Mouse (Mus musculus) kidney, adult 2 months (tissue): ENCODE data around the gene Cav1. TPM values are rescaled to one million over a fixed set of nuclear protein-coding genes. Genes with fewer than 3 reads are reported as not detected.

Experiments
- DNase-seq: peaks from one replicate; pipeline ENCODE4 v3.0.0; 2021
- H3K27ac ChIP-seq: fragments of 200-500 bp; 2 replicates; pipeline ENCODE4 v1.5.1; 2012; ENCODE audit warnings: low read depth, low read length, control low read depth, inconsistent platforms; ENCODE audit not compliant: insufficient read depth
- H3K27me3 ChIP-seq: fragments of 200-500 bp; replicated peaks from 2 replicates; pipeline ENCODE4 v1.6.1; 2012; ENCODE audit warnings: mild to moderate bottlenecking, moderate library complexity, low read length, inconsistent platforms; ENCODE audit not compliant: control insufficient read depth, insufficient read depth
- H3K36me3 ChIP-seq: fragments of 200-500 bp; 2 replicates; pipeline ENCODE4 v1.6.1; 2012; ENCODE audit warnings: mild to moderate bottlenecking, moderate library complexity, low read length, inconsistent platforms; ENCODE audit not compliant: control insufficient read depth, insufficient read depth
- H3K4me1 ChIP-seq: fragments of 200-500 bp; 2 replicates; pipeline ENCODE4 v1.6.1; 2011; ENCODE audit warnings: low read length; ENCODE audit not compliant: control insufficient read depth, insufficient read depth
- H3K4me3 ChIP-seq: fragments of 200-500 bp; 2 replicates; pipeline ENCODE4 v1.5.1; 2011; ENCODE audit warnings: mild to moderate bottlenecking, low read depth, low read length, control low read depth; ENCODE audit not compliant: insufficient read depth
- CTCF ChIP-seq: fragments of 200-500 bp; conservative IDR thresholded peaks from 2 replicates; pipeline ENCODE4 v1.5.1; 2011; ENCODE audit warnings: low read depth, mild to moderate bottlenecking, control low read depth, low read length, moderate library complexity, mixed read lengths; ENCODE audit not compliant: insufficient read depth, insufficient read length
- POLR2A ChIP-seq: fragments of 200-500 bp; IDR thresholded peaks from one replicate; pipeline ENCODE4 v1.6.1; 2011; ENCODE audit warnings: low read depth, low read length, control low read depth
- WGBS: fragments of 180-500 bp; shearing (Covaris S2); methylation state at CpG from one replicate; pipeline ENCODE4 v1.1.7; 2018; 5-methylcytosine and 5-hydroxymethylcytosine counted together
- polyA plus RNA-seq: library from polyadenylated mRNA; depleted of rRNA; stranded (reverse); fragments of >200 nt; gene quantifications from 2 replicates; pipeline ENCODE4 v1.2.3, GENCODE M21; 2012

Cav1 gene
- polyA plus RNA-seq, 1 experiment: 149 TPM

DNA sequence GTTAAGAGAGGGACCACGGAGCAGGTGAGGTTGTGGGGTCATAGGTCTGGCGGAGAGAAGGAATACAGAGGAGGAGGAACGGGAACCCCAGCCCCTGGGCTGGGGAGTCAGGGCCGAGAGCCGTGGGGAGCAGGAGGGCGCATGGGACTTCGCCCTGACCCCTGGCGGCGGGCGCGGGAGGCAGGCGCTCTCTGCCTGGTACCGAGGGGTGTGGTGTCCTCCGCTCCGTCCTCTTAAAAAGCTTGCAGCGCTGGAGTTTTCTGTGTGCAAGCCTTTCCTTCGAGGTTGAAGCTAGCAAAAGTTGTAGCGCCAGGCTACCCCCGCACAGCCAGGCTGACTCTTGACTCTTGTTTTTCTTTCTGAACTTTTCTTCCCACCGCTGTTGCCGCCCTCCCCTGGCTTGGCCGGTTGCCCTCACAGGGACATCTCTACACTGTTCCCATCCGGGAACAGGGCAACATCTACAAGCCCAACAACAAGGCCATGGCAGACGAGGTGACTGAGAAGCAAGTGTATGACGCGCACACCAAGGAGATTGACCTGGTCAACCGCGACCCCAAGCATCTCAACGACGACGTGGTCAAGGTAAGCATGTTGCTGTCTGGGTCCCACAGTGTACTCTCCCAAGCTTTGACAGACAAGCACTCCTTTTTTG is 1.5 kb downstream of the Cav1 start:
- WGBS: 7% methylated on average over 31 of the region's 31 CpGs
- Histone ChIP-seq H3K4me1 (0 out of 2 replicates have a peak, but pooled peaks cover 5% of the 10 kb centered on the region), H3K27me3 (no peaks in the 10 kb centered on the region), H3K27ac (peak overlapping the region; percentile 84), H3K36me3 (no peaks in the 10 kb centered on the region), H3K4me3 (peak overlapping the region; percentile 41)
- TF ChIP-seq CTCF (peak; percentile 65), POLR2A (no peak)
- peak; percentile 76 for DNase-seq

GRCm38 (mm10) chr6:17308661-17309060 is 2.5 kb downstream of the Cav1 start:
- Histone ChIP-seq H3K4me3 (0 out of 2 replicates have a peak overlapping the region, but pooled peaks have one; percentile 1), H3K27me3 (no peaks in the 10 kb centered on the region), H3K27ac (no peak overlapping the region), H3K36me3 (no peaks in the 10 kb centered on the region), H3K4me1 (0 out of 2 replicates have a peak, but pooled peaks cover 5% of the 10 kb centered on the region)
- 61% methylated on average over 2 of the region's 2 CpGs for WGBS
- peak; percentile 25 for DNase-seq
- TF ChIP-seq CTCF: no peak

DNA sequence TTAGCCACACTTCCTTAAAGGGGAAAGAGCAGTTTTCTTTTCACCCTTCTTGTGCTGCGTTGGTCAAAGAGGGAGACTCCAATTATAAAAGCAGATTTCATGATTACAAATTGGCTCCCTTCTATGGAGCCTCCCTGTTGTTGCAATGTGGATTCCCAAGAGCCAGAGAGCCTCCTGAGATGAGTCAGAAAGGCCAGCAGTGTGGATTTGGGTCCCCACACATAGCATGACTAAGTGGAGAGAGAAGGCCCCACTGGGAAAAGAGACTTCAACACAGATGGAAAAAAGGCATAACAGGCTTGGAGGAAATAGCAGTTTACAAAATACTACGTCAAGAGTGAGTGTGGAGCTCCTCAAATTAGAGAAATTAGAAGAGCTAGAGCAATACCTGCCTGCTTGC is 3.1 kb downstream of the Cav1 start:
- no peak overlapping the region for H3K4me3 ChIP-seq
- no peak overlapping the region for H3K27ac ChIP-seq
- no peaks in the 10 kb centered on the region for H3K27me3 ChIP-seq
- H3K36me3 ChIP-seq: no peaks in the 10 kb centered on the region
- TF ChIP-seq CTCF (no peak), POLR2A (no peak)
- H3K4me1 ChIP-seq: 0 out of 2 replicates have a peak, but pooled peaks cover 5% of the 10 kb centered on the region
- DNase-seq: no peak
- WGBS: 80% methylated on average over 2 of the region's 2 CpGs

DNA sequence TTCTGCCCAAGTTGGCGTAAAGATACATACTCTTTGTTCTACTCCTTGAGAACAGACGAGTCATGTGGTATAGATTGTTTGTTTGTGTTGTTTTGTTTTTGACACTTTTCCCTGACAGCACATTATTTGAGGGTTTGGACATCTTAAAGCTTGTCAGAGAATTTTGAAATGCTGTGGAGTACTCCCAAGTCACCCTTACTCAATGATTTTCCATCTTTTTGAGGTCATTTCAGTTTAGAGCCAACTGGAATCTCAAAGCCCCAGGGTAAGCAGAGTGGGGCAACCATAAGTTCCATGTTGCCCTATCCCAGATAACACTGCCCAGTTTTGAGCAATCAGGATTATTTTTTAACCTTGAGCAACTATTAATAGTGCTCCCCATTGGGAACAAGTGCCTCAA is 8.1 kb downstream of the Cav1 start:
- H3K27me3 ChIP-seq: no peaks in the 10 kb centered on the region
- peaks cover 2% of the 10 kb centered on the region; the same call in 1 of the 2 replicates for H3K4me1 ChIP-seq
- 92% methylated on average over 2 of the region's 2 CpGs for WGBS
- no peak overlapping the region for H3K27ac ChIP-seq
- DNase-seq: no peak
- no peak for TF ChIP-seq POLR2A
- no peak for TF ChIP-seq CTCF
- H3K36me3 ChIP-seq: no peaks in the 10 kb centered on the region
- H3K4me3 ChIP-seq: no peak overlapping the region

DNA sequence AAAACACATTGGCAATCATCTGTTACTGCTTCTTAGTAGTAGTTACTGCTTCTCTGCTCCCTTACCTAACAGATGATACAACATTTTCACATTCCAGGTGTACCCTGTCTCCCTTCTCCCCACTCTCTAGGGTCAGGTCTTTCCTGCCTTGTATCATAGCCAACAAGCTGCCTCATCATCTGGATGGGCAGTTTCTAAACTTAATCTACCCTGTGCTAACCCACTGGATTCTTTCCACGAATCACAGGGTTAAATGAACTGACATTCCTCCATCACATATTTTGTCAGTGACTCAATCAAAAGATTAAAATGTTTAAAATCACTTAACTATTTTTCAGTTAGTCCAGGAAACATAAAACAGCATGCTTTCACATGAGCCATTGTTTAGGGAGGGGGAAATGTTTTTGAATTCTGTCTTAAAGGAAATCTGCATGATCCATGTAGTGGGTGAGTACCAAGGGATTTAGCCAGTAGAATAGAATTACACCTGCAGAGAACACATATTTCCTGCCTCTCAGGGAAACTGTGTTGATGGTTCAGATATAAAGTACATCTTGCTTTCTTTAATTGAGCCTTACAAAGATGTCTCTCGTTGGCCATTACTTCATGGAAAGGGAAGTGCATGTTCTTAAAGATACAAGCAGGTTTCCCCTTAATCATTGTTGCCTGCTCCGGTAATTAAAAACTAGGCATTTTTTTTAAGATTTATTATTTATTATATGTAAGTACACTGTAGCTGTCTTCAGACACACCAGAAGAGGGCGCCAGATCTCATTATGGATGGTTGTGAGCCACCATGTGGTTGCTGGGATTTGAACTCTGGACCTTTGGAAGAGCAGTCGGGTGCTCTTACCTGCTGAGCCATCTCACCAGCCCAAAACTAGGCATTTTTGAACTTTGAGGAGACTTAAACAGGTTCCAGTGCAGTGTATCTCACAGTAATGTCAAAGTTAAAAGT is 8.8 kb downstream of the Cav1 start:
- Histone ChIP-seq H3K36me3 (no peaks in the 10 kb centered on the region), H3K27me3 (no peaks in the 10 kb centered on the region), H3K4me3 (no peak overlapping the region), H3K4me1 (peaks cover 2% of the 10 kb centered on the region; the same call in 1 of the 2 replicates), H3K27ac (no peak overlapping the region)
- no peak for DNase-seq
- WGBS: 78% methylated on average over 5 of the region's 5 CpGs
- TF ChIP-seq POLR2A (no peak), CTCF (no peak)

DNA sequence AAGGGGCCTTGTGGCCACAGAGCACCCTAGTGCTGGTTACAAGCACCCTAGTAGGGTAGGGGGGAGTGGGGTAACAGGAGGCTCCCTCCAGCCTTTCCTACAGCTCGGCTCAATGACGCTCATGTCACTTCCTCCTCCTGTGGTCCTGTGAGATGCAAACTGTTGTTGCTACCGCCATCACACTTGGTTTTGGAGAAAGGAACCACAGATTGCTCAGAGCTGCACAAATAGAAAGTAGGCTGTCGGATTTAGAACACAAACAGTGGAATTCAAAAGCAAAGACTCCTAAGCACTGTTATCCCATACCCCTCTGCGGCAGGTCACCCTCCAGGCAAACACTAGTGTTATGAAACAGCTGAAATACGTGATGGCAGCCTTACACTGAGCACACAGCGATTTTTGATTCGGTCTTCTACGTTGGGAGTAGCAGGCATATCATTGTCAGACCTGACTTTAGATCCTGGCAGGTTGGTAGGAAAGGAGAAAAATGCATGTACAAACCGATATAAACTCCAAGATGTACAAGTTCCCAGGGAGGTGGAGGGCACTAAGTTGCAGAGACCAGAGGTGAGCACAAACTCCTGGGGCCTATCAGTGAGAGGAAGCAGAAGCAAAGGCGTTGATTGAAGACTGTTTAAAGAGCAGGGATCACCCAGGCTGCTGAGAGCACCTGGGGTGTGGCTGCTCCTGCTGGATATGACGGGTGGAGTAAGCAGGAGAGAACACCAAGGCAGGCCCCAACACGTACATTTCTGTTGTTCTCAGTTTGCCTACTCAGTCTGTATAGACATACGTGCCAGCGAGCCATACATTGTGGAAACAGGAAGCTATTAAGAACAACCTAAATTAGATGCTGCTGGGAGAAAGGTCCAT is 10.4 kb downstream of the Cav1 start:
- DNase-seq: no peak
- Histone ChIP-seq H3K36me3 (no peaks in the 10 kb centered on the region), H3K27me3 (no peaks in the 10 kb centered on the region), H3K4me3 (no peak overlapping the region), H3K27ac (no peak overlapping the region), H3K4me1 (peaks cover 2% of the 10 kb centered on the region; the same call in 1 of the 2 replicates)
- TF ChIP-seq CTCF: no peak
- TF ChIP-seq POLR2A: no peak
- 82% methylated on average over 15 of the region's 15 CpGs for WGBS
